Mouse (Mus musculus) spleen, postnatal 10 days (tissue): ENCODE measurements at regions not wholly inside any gene's neighbourhood (a gene's known extent, or its start where the extent isn't known, plus 50 kb on each side); places are given as distances from the start of the nearest gene placed in this dataset.
A peak's percentile ranks its signal among the peaks of the same experiment; 100 is the strongest.
"Not testable (repeated sequence)": the region's sequence is repeated elsewhere in the genome, so short reads cannot be mapped to it uniquely, and the experiment has no call there.

Experiments
- DNase-seq, 2 experiments: peaks; one replicate each; pipeline ENCODE4 v3.0.0; 2021 to 2022; ENCODE audit warnings: low spot score in 2 of 2

DNA sequence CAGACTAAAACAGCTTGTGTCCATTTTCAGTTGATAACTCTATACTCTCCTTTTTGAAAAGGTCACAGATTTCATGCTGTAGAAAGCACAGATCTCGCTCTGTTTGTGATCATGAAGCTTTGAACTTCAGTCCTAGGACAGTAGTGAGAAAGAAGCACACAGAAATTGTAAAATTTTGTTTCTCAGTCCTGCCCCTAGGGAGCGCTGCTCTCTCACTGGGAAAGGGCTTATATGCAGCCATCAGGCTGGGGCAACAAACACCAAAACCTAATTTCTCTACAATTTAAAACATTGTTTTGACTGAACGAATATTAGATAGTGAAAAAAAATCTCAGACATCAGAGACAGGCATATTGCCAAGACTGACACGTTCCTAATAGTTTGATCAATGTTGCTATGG lies 838.9 kb upstream of the Olfr1507 start:
- DNase-seq: not testable (repeated sequence)

DNA sequence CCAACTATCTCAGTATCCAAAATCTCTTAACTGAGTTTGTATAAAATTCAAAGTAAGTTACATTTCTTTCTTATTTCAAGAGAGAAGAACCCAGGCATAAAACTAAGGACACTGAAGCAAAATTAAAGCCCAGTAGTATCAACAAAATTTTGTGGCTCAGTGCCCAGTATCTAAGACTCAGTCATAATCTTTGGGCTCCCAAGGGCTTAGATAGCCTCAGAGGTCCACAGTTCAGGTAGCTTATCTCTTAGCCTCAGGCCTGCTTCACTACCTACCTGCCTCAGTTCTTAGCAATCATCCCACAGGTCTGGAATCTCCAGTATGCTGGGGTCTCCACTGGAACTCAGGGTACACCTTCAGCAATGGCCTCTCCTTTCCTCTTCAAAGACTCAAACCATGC lies 835.6 kb upstream of the Olfr1507 start:
- not testable (repeated sequence) for DNase-seq

DNA sequence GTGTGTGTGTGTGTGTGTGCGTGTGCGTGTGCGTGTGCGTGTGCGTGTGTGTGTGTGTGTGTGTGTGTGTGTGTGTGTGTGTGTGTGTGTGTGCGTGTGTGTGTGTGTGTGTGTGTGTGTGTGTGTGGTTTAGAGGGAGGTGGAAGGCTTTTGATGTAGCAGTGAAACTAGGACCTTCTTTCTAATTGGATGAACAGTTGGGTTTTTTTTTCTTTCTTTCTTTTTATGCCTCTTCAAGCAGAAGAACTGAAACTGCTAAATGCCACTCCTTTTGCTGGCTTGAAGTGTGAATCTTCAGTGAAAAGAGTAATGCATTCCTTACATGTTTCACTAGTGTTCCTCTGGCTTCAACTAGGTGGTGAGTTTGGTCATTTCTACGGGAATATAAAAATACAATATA lies 828.8 kb upstream of the Olfr1507 start:
- not testable (repeated sequence) for DNase-seq

- DNase-seq: not testable (repeated sequence)
Measured at GRCm38 (mm10) chr14:53318512-53319309, 823.2 kb upstream of the Olfr1507 start.

GRCm38 (mm10) chr14:53312490-53312889 lies 816.9 kb upstream of the Olfr1507 start:
- DNase-seq: peak in 1 of 2 experiments; percentile 6

DNA sequence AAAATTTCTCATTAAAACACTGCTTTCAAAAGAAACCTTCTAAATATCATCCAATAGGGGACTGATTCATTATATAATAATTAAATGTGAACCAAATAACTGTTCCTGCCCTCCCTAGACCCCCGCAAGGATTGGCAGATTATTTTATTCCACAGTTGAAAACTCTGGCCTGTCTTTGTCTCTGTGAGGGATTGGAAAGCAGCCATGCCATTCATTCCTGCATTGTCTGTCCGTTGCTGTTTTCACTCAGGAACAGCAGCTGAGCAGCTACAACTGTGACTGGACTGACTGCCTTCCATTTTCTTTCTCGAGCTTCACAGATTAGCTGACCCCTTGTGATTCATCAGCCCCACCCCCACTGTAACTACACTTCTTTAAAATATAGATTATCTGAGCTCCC lies 807.6 kb upstream of the Olfr1507 start:
- DNase-seq: not testable (repeated sequence)

GRCm38 (mm10) chr14:53302491-53302829 lies 806.9 kb upstream of the Olfr1507 start:
- DNase-seq: not testable (repeated sequence)

DNA sequence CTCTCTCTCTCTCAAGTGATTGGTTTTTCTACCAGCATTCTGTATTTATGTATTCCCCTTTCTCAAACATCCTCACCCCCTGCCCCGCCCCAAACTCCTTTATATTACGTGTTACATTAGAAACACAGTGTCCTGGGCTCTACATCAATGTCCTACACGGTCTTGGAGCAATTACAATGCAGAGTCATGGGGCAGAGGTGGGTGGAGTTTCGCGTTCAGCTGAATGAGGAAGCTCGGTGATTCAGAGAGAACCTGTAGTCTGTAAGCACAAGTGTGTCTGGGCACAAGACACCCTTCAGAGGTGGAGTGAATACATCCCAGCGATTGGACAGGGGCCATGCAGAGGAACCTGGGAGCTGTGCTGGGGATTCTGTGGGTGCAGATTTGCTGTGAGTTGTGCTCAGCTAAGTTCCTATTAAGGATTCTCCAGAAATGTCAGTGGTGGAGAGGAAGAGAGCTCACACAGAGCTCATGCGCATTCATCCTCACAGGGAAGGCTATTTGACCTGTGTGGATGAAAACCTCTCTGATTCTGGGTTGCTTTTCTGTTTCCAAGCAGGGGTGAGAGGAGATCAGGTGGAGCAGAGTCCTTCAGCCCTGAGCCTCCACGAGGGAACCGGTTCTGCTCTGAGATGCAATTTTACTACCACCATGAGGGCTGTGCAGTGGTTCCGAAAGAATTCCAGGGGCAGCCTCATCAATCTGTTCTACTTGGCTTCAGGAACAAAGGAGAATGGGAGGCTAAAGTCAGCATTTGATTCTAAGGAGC lies 806.4 kb upstream of the Olfr1507 start:
- not testable (repeated sequence) for DNase-seq

GRCm38 (mm10) chr14:53301110-53301509 lies 805.6 kb upstream of the Olfr1507 start:
- DNase-seq: not testable (repeated sequence)

- DNase-seq: not testable (repeated sequence)
Measured at GRCm38 (mm10) chr14:53299735-53300134, 804.2 kb upstream of the Olfr1507 start.

GRCm38 (mm10) chr14:53283350-53284141 lies 788.0 kb upstream of the Olfr1507 start:
- not testable (repeated sequence) for DNase-seq

DNA sequence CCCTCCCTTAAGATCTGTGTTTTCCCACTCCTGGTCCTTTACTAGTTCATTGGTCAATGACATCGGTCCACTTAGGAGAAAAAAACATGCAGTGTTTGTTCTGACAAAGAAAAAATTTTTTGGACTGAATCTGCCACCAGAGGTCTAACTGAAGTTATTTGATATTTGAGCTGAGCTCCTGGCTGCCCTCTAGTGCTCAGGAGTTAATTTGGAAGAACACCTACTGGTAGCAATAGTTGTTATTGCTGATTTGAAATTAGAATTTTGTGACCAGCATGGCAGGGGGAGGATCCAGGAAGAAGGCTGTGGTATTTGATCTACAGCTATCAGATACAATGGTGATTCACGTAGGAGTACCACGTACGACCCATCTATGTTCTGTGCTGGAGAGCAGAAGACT lies 777.7 kb upstream of the Olfr1507 start:
- DNase-seq: not testable (repeated sequence)

DNA sequence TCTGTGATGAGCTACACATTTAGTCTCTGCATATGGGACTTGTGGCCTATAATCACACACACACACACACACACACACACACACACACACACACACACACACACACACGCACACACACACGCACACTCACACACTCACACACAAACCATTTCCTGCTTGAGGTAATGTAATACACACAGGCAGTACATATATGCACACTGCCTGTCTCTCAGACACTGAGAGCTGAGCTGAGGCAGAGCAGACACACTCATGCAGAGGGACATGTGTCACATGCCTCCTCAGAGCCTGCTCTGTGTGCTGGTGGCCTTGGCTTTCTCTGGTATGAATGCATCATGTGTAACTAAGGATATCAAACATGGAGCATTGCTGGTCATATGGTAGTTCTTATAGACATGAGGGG lies 772.1 kb upstream of the Olfr1507 start:
- DNase-seq: not testable (repeated sequence)

- not testable (repeated sequence) for DNase-seq
Measured at GRCm38 (mm10) chr14:53255962-53256361, 760.4 kb upstream of the Olfr1507 start.

DNA sequence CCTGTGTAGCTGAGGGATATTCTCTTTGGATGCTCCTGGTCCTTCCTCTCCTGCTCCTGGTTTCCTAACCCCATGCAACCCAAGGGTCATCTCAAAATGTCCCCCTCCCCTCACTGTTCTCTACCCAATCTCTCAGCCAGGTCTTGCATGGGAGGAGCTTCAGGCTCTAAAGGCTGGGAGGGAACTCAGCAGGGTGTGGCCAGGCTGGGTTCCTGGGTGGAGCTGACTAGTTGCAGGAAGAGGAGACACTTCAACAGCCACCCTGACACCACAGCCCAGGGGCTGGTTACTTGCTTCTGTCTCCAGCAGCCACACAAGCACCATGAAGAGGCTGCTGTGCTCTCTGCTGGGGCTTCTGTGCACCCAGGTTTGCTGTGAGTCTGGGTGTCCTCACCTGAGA lies 757.9 kb upstream of the Olfr1507 start:
- not testable (repeated sequence) for DNase-seq

DNA sequence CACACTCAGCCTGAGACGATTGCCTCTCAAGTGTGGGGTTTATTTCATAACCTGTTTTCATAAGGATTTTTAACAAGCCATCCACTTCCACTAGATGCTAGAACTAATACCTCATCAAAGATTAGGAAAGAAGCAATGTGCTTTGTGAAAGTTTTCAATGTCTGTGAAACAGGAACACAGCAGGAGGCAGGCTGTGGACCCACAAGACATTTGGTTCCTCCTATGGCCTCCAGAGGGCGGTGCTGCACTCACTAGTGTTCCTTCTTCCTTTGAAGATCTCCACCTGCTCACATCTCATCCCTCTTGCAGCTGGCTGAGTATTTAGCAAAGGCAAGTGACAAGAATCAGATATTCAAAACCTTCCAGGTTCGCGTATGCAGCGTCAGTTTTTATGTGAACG lies 735.6 kb upstream of the Olfr1507 start:
- DNase-seq: not testable (repeated sequence)

DNA sequence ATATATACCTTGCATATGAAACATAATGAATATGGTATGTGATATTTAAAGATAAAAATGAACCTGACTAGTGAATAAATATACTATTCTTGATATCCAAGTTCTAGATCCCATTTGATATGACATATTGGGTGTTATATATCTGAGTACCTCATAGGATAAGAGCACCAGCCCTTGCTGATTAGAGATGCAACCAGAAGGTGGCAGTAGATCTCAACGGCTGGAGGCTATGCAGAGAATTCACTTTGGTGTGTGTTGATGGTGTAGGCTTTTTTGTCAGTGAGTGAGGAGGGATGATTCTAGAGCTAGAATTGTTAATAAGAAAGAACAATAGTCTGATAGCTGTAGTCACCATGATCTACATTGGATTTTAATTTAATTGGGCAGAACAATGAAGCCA lies 729.2 kb upstream of the Olfr1507 start:
- not testable (repeated sequence) for DNase-seq

DNA sequence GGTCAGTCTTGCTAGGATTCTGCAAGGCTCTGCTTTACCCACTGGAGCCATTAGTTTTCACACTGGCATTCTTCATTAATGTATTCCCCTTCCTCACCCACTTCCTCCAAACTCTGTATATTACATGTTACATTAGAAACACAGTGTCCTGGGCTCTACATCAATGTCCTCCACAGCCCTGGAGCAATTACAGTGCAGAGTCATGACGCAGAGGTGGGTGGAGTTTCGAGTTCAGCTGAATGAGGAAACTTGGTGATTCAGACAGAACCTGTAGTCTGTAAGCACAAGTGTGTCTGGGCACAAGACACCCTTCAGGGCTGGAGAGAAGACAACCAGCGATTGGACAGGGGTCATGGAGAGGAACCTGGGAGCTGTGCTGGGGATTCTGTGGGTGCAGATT lies 715.0 kb upstream of the Olfr1507 start:
- DNase-seq: not testable (repeated sequence)

DNA sequence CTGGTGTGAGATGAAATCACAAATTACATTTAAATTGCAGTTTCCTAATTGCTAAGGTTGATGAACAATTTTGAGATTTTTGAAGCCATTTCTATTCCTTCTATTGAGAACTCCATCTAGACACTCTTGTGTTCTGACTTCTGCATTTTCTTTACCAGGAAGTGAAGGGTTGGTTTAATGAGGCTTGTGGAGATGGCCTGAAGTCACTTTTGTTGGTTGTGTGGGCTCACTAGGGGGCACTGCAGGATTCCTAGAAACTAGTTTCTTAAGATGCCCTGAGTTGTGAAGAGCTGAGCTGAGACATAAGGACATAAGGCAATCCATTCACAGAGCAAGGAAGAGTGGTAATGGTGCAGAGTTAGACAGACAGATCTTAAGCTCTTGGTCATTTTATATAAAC lies 713.7 kb upstream of the Olfr1507 start:
- not testable (repeated sequence) for DNase-seq

- DNase-seq: not testable (repeated sequence)
Measured at GRCm38 (mm10) chr14:53190931-53191330, 695.4 kb upstream of the Olfr1507 start.

DNA sequence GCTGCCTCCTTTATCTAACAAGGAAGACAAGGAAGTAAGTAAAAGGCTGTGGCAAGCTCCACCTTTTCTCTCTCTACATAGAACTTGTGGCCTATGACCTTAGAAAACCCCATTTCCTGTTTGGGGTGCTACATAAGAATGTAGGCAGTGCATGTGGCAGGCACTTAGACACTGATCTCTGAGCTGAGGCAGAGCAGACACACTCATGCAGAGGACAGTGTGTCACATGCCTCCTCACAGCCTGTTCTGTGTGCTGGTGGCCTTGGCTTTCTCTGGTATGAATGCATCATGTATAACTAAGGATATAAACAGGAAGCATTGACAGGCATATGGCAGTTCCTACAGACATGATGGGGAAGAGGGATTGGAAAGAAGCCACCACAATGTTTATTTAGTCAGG lies 678.5 kb upstream of the Olfr1507 start:
- DNase-seq: not testable (repeated sequence)

DNA sequence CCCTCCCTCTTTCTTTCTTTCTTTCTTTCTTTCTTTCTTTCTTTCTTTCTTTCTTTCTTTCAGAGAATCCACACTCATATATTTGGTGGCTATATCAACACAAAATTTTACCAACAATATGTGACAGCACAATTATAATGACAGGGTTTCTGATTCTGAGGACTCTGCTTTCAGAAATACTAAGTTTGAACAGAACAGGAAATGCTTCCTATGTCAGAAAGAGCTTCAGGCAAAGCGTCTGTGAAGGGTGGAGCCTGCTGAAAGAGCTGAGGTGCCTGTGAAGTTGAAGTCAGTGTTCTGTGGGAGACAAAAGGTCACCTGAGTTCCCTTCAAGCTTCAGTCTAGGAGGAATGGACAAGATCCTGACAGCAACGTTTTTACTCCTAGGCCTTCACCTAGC lies 670.8 kb upstream of the Olfr1507 start:
- not testable (repeated sequence) for DNase-seq
